Mouse (Mus musculus) bone marrow macrophage, adult 2 months (primary cell): ENCODE data around the gene Atp6v0a1.

ENCODE experiments used
- CTCF ChIP-seq: IDR thresholded peaks from 2 replicates; pipeline ENCODE4 v1.5.1; 2012; ENCODE audit warnings: low read depth, mild to moderate bottlenecking, low read length, moderate library complexity
- POLR2A ChIP-seq: IDR thresholded peaks from 2 replicates; pipeline ENCODE4 v1.6.1; 2012; ENCODE audit warnings: mild to moderate bottlenecking, low read depth, low read length, borderline replicate concordance

DNA sequence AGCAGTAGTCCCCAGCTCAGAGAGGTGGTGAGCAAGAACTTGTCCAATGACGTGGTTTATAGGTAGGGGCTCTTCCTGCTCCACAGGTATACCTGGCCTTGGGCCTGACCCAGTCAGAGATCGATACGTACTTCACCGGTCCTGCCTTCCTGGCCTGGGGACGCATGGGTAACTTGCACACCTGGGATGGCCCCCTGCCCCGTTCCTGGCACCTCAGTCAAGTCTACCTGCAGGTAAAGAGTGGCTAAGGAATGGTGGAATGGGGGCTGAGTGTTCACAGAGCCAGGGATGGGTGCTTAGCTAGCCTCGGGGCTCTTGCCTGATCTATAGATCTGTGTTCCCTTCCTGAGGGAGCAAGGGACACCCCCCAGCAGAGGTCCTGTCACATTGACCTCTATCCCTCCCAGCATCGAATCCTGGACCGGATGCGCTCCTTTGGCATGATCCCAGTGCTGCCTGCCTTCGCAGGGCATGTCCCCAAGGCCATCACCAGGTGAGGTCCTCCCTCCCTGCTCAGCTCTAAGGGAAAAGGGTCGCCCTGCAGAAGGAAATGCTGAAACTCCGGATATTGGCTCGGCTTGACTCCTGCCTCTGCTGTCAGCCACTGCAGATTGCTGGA is 62.7 kb downstream of the Atp6v0a1 start:
- TF ChIP-seq POLR2A: no peak
- TF ChIP-seq CTCF: no peak
